Mouse (Mus musculus) ES-Bruce4 (cell line): Measurements from ENCODE around the gene Myrip.
"Not testable (repeated sequence)": the region's sequence is repeated elsewhere in the genome, so short reads cannot be mapped to it uniquely, and the experiment has no call there.

Source experiments
- CTCF ChIP-seq: IDR thresholded peaks from one replicate; pipeline ENCODE4 v1.8.1; 2011; ENCODE audit warnings: low read depth, low read length
- POLR2A ChIP-seq: IDR thresholded peaks from one replicate; pipeline ENCODE4 v1.8.1; 2011; ENCODE audit warnings: low read length; ENCODE audit not compliant: insufficient read depth

- TF ChIP-seq CTCF, POLR2A: not testable (repeated sequence)
These were observed 29.7 kb downstream of the Myrip start for GRCm38 (mm10) chr9:120331048-120331447.
